Mouse (Mus musculus): ENCODE measurements at regions not wholly inside any gene's neighbourhood (a gene's known extent, or its start where the extent isn't known, plus 50 kb on each side); places are given as distances from the start of the nearest gene placed in this dataset.

DNA sequence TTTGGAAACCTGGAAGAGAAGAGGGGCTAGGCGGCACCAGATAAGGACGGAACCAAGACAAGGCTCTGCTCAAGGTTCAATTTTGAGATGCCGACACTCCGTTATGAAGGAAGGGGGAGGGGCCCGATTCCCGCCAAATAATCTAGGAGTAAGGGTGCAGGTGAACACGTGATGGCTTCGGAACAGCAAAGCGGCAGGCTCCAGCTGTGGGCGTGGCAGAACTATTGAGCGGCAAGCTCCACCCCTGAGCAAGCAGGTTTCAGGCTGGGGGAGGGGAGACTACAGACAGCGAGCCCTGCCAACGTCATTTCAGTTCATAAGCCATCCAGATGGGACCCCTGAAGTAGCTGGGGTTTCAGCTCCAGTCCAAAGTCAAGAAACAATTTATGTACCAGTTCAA lies 667.3 kb downstream of the Slc22a22 start:
- TF ChIP-seq CTCF (IDR thresholded peaks at IDR 0.05; ENCODE audit: low read depth) (no peak), EP300 (optimal IDR thresholded peaks at IDR 0.05) (no peak)

Data from stomach, postnatal 0 days (tissue).